Mouse (Mus musculus): ENCODE results near the gene Ints3. TPM values are rescaled to one million over a fixed set of nuclear protein-coding genes. Genes with fewer than 3 reads are reported as not detected.

The Ints3 gene
- polyA plus RNA-seq (2015; fragmentation: Nextera tagmentation; extraction: Ambion mirVana) = 9.2 and 9.7 TPM in 2 replicates

GRCm38 (mm10) chr3:90433381-90434020, at the start of gene Ints3:
Gene Ints3 (minus strand): TSS chr3:90433622.

GRCm38 (mm10) chr3:90475831-90476611, 42.6 kb upstream of the Ints3 start, which contains the start of gene Ilf2:
Gene Ilf2 (plus strand): TSS chr3:90476126.

GRCm38 (mm10) chr3:90465686-90466310, 32.4 kb upstream of the Ints3 start, which contains the start of gene Npr1:
Gene Npr1 (minus strand): TSS chr3:90465866.

GRCm38 (mm10) chr3:90389511-90390490, 43.6 kb downstream of the Ints3 start, which contains the start of gene Slc27a3:
Gene Slc27a3 (minus strand): TSS chr3:90389938.

Other genes with a start within 250 kb of the Ints3 start
- 1,219 and 1,471 TPM in 2 replicates for gene Rps27, start 220.0 kb downstream of the Ints3 start, polyA plus RNA-seq (2015; fragmentation: Nextera tagmentation; extraction: Ambion mirVana)
- 20.8 and 21.2 TPM in 2 replicates for gene Rab13, start 219.9 kb downstream of the Ints3 start, polyA plus RNA-seq (2015; fragmentation: Nextera tagmentation; extraction: Ambion mirVana)
- gene Jtb, start 202.0 kb downstream of the Ints3 start, polyA plus RNA-seq (2015; fragmentation: Nextera tagmentation; extraction: Ambion mirVana) = 107 and 109 TPM in 2 replicates
- gene Creb3l4, start 190.1 kb downstream of the Ints3 start, polyA plus RNA-seq (2015; fragmentation: Nextera tagmentation; extraction: Ambion mirVana) = 1.3 and 1.9 TPM in 2 replicates
- gene Slc39a1, start 185.4 kb downstream of the Ints3 start, polyA plus RNA-seq (2015; fragmentation: Nextera tagmentation; extraction: Ambion mirVana) = 123 and 150 TPM in 2 replicates
- 12.1 and 12.4 TPM in 2 replicates for gene Crtc2, start 179.5 kb downstream of the Ints3 start, polyA plus RNA-seq (2015; fragmentation: Nextera tagmentation; extraction: Ambion mirVana)
- 1.9 and 2.2 TPM in 2 replicates for gene Dennd4b, start 168.4 kb downstream of the Ints3 start, polyA plus RNA-seq (2015; fragmentation: Nextera tagmentation; extraction: Ambion mirVana)
- 5.8 and 6.5 TPM in 2 replicates for gene Gatad2b, start 140.4 kb downstream of the Ints3 start, polyA plus RNA-seq (2015; fragmentation: Nextera tagmentation; extraction: Ambion mirVana)
- gene Slc27a3, start 43.7 kb downstream of the Ints3 start, polyA plus RNA-seq (2015; fragmentation: Nextera tagmentation; extraction: Ambion mirVana) = 6.9 and 8.3 TPM in 2 replicates
- gene Npr1, start 32.2 kb upstream of the Ints3 start, polyA plus RNA-seq (2015; fragmentation: Nextera tagmentation; extraction: Ambion mirVana) = 3.0 and 4.5 TPM in 2 replicates
- gene Ilf2, start 42.5 kb upstream of the Ints3 start, polyA plus RNA-seq (2015; fragmentation: Nextera tagmentation; extraction: Ambion mirVana) = 59.7 and 65.9 TPM in 2 replicates
- gene Snapin, start 57.4 kb upstream of the Ints3 start, polyA plus RNA-seq (2015; fragmentation: Nextera tagmentation; extraction: Ambion mirVana) = 91.6 and 102 TPM in 2 replicates
- 81.7 and 90.6 TPM in 2 replicates for gene Chtop, start 75.9 kb upstream of the Ints3 start, polyA plus RNA-seq (2015; fragmentation: Nextera tagmentation; extraction: Ambion mirVana)
- 796 and 865 TPM in 2 replicates for gene S100a1, start 80.8 kb upstream of the Ints3 start, polyA plus RNA-seq (2015; fragmentation: Nextera tagmentation; extraction: Ambion mirVana)
- gene S100a13, start 80.8 kb upstream of the Ints3 start, polyA plus RNA-seq (2015; fragmentation: Nextera tagmentation; extraction: Ambion mirVana) = 82.3 and 90.7 TPM in 2 replicates
- 161 and 184 TPM in 2 replicates for gene S100a14, start 93.2 kb upstream of the Ints3 start, polyA plus RNA-seq (2015; fragmentation: Nextera tagmentation; extraction: Ambion mirVana)
- 293 and 298 TPM in 2 replicates for gene S100a16, start 103.6 kb upstream of the Ints3 start, polyA plus RNA-seq (2015; fragmentation: Nextera tagmentation; extraction: Ambion mirVana)
- gene S100a3, start 127.0 kb upstream of the Ints3 start, polyA plus RNA-seq (2015; fragmentation: Nextera tagmentation; extraction: Ambion mirVana) = 2.5 and 2.6 TPM in 2 replicates
- 0.88 TPM in 1 of 2 replicates, not detected in the other for gene S100a2, start 156.6 kb upstream of the Ints3 start, polyA plus RNA-seq (2015; fragmentation: Nextera tagmentation; extraction: Ambion mirVana)
- gene Gm42674, start 168.3 kb upstream of the Ints3 start, polyA plus RNA-seq (2015; fragmentation: Nextera tagmentation; extraction: Ambion mirVana) = not detected in 2 replicates
- gene S100a4, start 170.1 kb upstream of the Ints3 start, polyA plus RNA-seq (2015; fragmentation: Nextera tagmentation; extraction: Ambion mirVana) = 45.1 and 83.2 TPM in 2 replicates
- gene S100a5, start 174.9 kb upstream of the Ints3 start, polyA plus RNA-seq (2015; fragmentation: Nextera tagmentation; extraction: Ambion mirVana) = 1.4 and 1.6 TPM in 2 replicates
- 4,303 and 4,617 TPM in 2 replicates for gene S100a6, start 179.3 kb upstream of the Ints3 start, polyA plus RNA-seq (2015; fragmentation: Nextera tagmentation; extraction: Ambion mirVana)
- 0.12 and 0.25 TPM in 2 replicates for gene S100a7a, start 220.4 kb upstream of the Ints3 start, polyA plus RNA-seq (2015; fragmentation: Nextera tagmentation; extraction: Ambion mirVana)
- 21.3 and 232 TPM in 2 replicates for gene S100a8, start 235.4 kb upstream of the Ints3 start, polyA plus RNA-seq (2015; fragmentation: Nextera tagmentation; extraction: Ambion mirVana)

Measured in urinary bladder, postnatal 0 days (tissue).